Mouse (Mus musculus): ENCODE data around the gene Pmel.

The Pmel gene

GRCm38 (mm10) chr10:128748252-128748864, 44.4 kb downstream of the Pmel start:
- peak; percentile 86 for DNase-seq (ENCODE audit: low spot score)
